Mouse (Mus musculus) hindbrain, postnatal 0 days (tissue): ENCODE data around the gene Islr. TPM values are rescaled to one million over a fixed set of nuclear protein-coding genes. Genes with fewer than 3 reads are reported as not detected.
A peak's percentile ranks its signal among the peaks of the same experiment; 100 is the strongest.

ENCODE experiments used
- ATAC-seq: fragments of 200-750 bp; cut with Nextera tagmentation; 2 replicates; pipeline ENCODE4 v1.8.0; 2017; ENCODE audit warnings: mild to moderate bottlenecking, moderate TSS enrichment, moderate library complexity
- DNase-seq: peaks from one replicate; pipeline ENCODE4 v3.0.0-alpha.2; 2015; ENCODE audit warnings: low spot score
- H3K27ac ChIP-seq: fragments of 300-500 bp; sonication (generic); 2 replicates; pipeline ENCODE4 v1.5.1; 2014; ENCODE audit warnings: mild to moderate bottlenecking
- H3K27me3 ChIP-seq: fragments of 300-500 bp; sonication (generic); 2 replicates; pipeline ENCODE4 v1.6.1; 2014; ENCODE audit warnings: low read length, mixed read lengths; ENCODE audit not compliant: insufficient read depth
- H3K36me3 ChIP-seq: fragments of 300-500 bp; sonication (generic); 2 replicates; pipeline ENCODE4 v1.6.1; 2014; ENCODE audit warnings: low read length, mixed read lengths; ENCODE audit not compliant: insufficient read depth
- H3K4me1 ChIP-seq: fragments of 300-500 bp; sonication (generic); 2 replicates; pipeline ENCODE4 v1.6.1; 2014; ENCODE audit warnings: antibody characterized with exemption, low read length, mixed read lengths; ENCODE audit not compliant: insufficient read depth
- H3K4me2 ChIP-seq: fragments of 300-500 bp; sonication (generic); 2 replicates; pipeline ENCODE4 v1.6.1; 2014; ENCODE audit warnings: low read depth, mild to moderate bottlenecking, low read length, moderate library complexity, mixed read lengths
- H3K4me3 ChIP-seq: fragments of 300-500 bp; sonication (generic); 2 replicates; pipeline ENCODE4 v1.5.1; 2014; ENCODE audit warnings: low read length
- H3K9ac ChIP-seq: fragments of 300-500 bp; sonication (generic); replicated peaks from 2 replicates; pipeline ENCODE4 v1.6.1; 2014; ENCODE audit warnings: mild to moderate bottlenecking, low read length, moderate library complexity, mixed read lengths
- H3K9me3 ChIP-seq: fragments of 300-500 bp; sonication (generic); 2 replicates; pipeline ENCODE4 v1.6.1; 2016; ENCODE audit warnings: low read length, mixed read lengths
- CTCF ChIP-seq: IDR thresholded peaks from 2 replicates; pipeline ENCODE4 v1.5.1; 2016; ENCODE audit warnings: antibody characterized with exemption, control low read depth, low read depth
- WGBS: fragments of 180-500 bp; shearing (Covaris S2); extraction: QIAGEN DNeasy Blood & Tissue Kit; methylation state at CpG from one replicate; pipeline ENCODE4 v1.1.7; 2014; 5-methylcytosine and 5-hydroxymethylcytosine counted together
- polyA plus RNA-seq: library from polyadenylated mRNA; unstranded; fragments of >200 nt; fragmentation: Nextera tagmentation; extraction: Ambion mirVana; gene quantifications from 2 replicates; pipeline ENCODE4 v1.2.1, GENCODE M21; 2015
- total RNA-seq: library from RNA; depleted of rRNA; stranded (reverse); fragments of >200 nt; gene quantifications from 2 replicates; pipeline ENCODE4 v1.2.3, GENCODE M21; 2014

The Islr gene
- total and polyA plus RNA-seq, 2 experiments from 2014 or later, result 33.5 to 72.8 TPM

GRCm38 (mm10) chr9:58177165-58177564, 26.9 kb downstream of the Islr start:
- Histone ChIP-seq H3K36me3 (no peaks in the 10 kb centered on the region), H3K27ac (0 out of 2 replicates have a peak overlapping the region, but pooled peaks have one; percentile 20), H3K4me3 (no peak overlapping the region), H3K9ac (no peak overlapping the region), H3K4me1 (peaks cover 4% of the 10 kb centered on the region; the same call in 1 of the 2 replicates), H3K4me2 (no peak overlapping the region), H3K9me3 (no peaks in the 10 kb centered on the region), H3K27me3 (no peaks in the 10 kb centered on the region)
- WGBS, result 38% methylated on average over 4 of the region's 4 CpGs
- no peak for TF ChIP-seq CTCF
- DNase-seq (no peak), ATAC-seq (no peak)

GRCm38 (mm10) chr9:58175745-58176487, 28.2 kb downstream of the Islr start:
- no peak for ATAC-seq
- Histone ChIP-seq H3K27ac (no peak overlapping the region), H3K9me3 (no peaks in the 10 kb centered on the region), H3K4me1 (peaks cover 4% of the 10 kb centered on the region; the same call in 1 of the 2 replicates), H3K4me2 (no peak overlapping the region), H3K36me3 (no peaks in the 10 kb centered on the region), H3K27me3 (no peaks in the 10 kb centered on the region), H3K9ac (no peak overlapping the region), H3K4me3 (no peak overlapping the region)
- WGBS, result 48% methylated on average over 5 of the region's 5 CpGs
- TF ChIP-seq CTCF, result no peak
- no peak for DNase-seq

- Histone ChIP-seq H3K27me3 (no peaks in the 10 kb centered on the region), H3K4me2 (no peak overlapping the region), H3K4me1 (peaks cover 4% of the 10 kb centered on the region; the same call in 1 of the 2 replicates), H3K36me3 (no peaks in the 10 kb centered on the region), H3K4me3 (no peak overlapping the region), H3K9ac (no peak overlapping the region), H3K27ac (no peak overlapping the region), H3K9me3 (no peaks in the 10 kb centered on the region)
- peak; percentile 53; the same call in 1 of the 2 replicates for ATAC-seq
- WGBS, result 31% methylated on average over 5 of the region's 5 CpGs
- no peak for TF ChIP-seq CTCF
- DNase-seq, result no peak
Observed at GRCm38 (mm10) chr9:58174818-58175251, 29.3 kb downstream of the Islr start.

GRCm38 (mm10) chr9:58172863-58173262, 31.2 kb downstream of the Islr start:
- no peak for TF ChIP-seq CTCF
- no peak overlapping the region for H3K4me2 ChIP-seq
- no peaks in the 10 kb centered on the region for H3K9me3 ChIP-seq
- H3K36me3 ChIP-seq, result no peaks in the 10 kb centered on the region
- no peak overlapping the region for H3K9ac ChIP-seq
- no peaks in the 10 kb centered on the region for H3K27me3 ChIP-seq
- peaks cover 4% of the 10 kb centered on the region; the same call in 1 of the 2 replicates for H3K4me1 ChIP-seq
- 69% methylated on average over 2 of the region's 2 CpGs for WGBS
- no peak for DNase-seq
- no peak overlapping the region for H3K4me3 ChIP-seq
- ATAC-seq, result no peak
- H3K27ac ChIP-seq, result no peak overlapping the region

DNA sequence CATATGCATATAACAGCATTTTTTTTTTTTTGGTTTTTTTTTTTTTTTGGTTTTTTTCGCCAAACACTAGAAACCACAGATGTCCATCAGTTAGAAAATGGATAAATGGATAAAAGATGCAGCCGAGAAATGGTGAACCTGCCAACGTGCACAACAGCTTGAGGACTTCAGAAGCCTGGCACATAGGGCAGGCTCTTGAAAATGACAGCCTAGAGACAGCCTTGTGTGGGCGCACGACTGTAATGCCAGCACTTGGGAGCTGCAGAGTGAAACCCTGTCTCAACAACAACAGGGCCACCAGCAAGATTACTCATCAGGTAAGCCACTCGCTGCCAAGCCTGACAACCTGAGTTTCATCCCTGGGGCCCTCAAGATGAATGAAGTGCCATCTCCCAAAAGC, 34.7 kb downstream of the Islr start:
- H3K36me3 ChIP-seq, result no peaks in the 10 kb centered on the region
- WGBS, result 72% methylated on average over 6 of the region's 6 CpGs
- no peak for DNase-seq

DNA sequence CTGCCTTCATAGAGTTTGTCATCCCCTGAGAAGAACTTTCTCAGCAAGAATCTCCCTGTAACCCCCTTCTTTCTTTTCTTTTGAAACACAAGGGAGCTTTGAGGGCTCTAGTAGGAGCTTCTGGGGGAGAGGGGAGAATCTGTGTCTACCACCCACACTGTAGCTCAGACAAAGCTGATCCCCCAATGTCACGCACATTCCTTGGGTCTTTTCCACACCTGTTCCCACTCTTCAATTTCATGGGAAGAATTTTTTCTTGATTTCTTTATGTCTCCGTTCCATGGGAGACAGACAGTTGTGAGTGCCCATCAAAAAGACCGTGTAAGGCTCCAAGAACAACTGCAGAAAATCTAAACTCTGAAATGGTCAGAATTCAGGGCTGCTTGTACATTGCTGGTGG, 35.2 kb downstream of the Islr start:
- no peak overlapping the region for H3K4me2 ChIP-seq
- no peaks in the 10 kb centered on the region; the same call in 1 of the 2 replicates for H3K4me1 ChIP-seq
- 73% methylated on average over 3 of the region's 3 CpGs for WGBS
- no peak overlapping the region for H3K4me3 ChIP-seq
- no peak overlapping the region for H3K9ac ChIP-seq
- no peaks in the 10 kb centered on the region for H3K27me3 ChIP-seq
- no peaks in the 10 kb centered on the region for H3K9me3 ChIP-seq
- no peak for TF ChIP-seq CTCF
- no peaks in the 10 kb centered on the region for H3K36me3 ChIP-seq
- ATAC-seq (no peak), DNase-seq (no peak)
- no peak overlapping the region for H3K27ac ChIP-seq

More for the DNA sequence above, 34.7 kb downstream of the Islr start:
- Histone ChIP-seq H3K27ac (no peak overlapping the region), H3K27me3 (no peaks in the 10 kb centered on the region), H3K4me2 (no peak overlapping the region), H3K9ac (no peak overlapping the region), H3K4me3 (no peak overlapping the region), H3K9me3 (no peaks in the 10 kb centered on the region), H3K4me1 (no peaks in the 10 kb centered on the region; the same call in 1 of the 2 replicates)
- no peak for ATAC-seq
- no peak for TF ChIP-seq CTCF

DNA sequence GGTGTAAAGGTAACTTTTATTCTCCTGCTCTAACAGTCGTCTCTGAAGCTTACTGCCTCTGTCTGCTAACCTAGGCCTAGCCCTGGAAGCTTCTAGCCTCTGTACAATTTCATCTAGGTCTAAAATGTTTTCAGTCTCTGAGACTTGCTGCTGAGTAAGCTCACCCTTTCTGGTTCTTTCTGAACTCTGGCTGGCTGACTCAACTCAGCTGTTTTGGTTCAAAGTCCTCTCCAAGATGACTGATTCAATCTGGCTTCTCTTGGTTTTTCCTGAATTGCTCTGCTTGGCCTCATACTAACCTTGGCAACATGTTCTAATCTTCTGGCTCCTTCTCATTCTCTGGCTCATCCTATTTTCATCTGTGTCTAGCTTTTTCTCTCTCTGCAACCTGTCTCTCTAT, 38.3 kb downstream of the Islr start:
- no peaks in the 10 kb centered on the region for H3K27me3 ChIP-seq
- H3K9ac ChIP-seq, result no peak overlapping the region
- no peak for DNase-seq
- 85% methylated on average over 1 of the region's 1 CpGs for WGBS
- TF ChIP-seq CTCF, result no peak
- ATAC-seq, result no peak
- H3K9me3 ChIP-seq, result no peaks in the 10 kb centered on the region
- no peak overlapping the region for H3K4me3 ChIP-seq
- H3K4me1 ChIP-seq, result no peaks in the 10 kb centered on the region; the same call in 1 of the 2 replicates
- H3K4me2 ChIP-seq, result no peak overlapping the region
- H3K36me3 ChIP-seq, result no peaks in the 10 kb centered on the region
- H3K27ac ChIP-seq, result no peak overlapping the region
